Mouse (Mus musculus) stomach, postnatal 0 days (tissue): ENCODE measurements around the gene Fap.

Experiments
- CTCF ChIP-seq: IDR thresholded peaks from 2 replicates; pipeline ENCODE4 v1.5.1; 2016; ENCODE audit warnings: antibody characterized with exemption, low read depth, mild to moderate bottlenecking, moderate library complexity
- EP300 ChIP-seq: optimal IDR thresholded peaks from 2 replicates; pipeline ENCODE3; 2016; ENCODE audit warnings: antibody characterized with exemption

- TF ChIP-seq EP300 (no peak), CTCF (no peak)
Observed at GRCm38 (mm10) chr2:62489832-62490231, 84.0 kb downstream of the Fap start.
